Mouse (Mus musculus) embryonic facial prominence, embryonic 15.5 days (tissue): ENCODE results near the gene Ercc5. TPM values are rescaled to one million over a fixed set of nuclear protein-coding genes. Genes with fewer than 3 reads are reported as not detected.

ENCODE experiments used
- ATAC-seq: fragments of 200-750 bp; cut with Nextera tagmentation; 2 replicates; pipeline ENCODE4 v1.8.0; 2017; ENCODE audit warnings: low read depth, moderate TSS enrichment; ENCODE audit not compliant: insufficient number of reproducible peaks, low FRiP score, low TSS enrichment
- H3K27ac ChIP-seq: fragments of 300-500 bp; sonication (generic); replicated peaks from 2 replicates; pipeline ENCODE4 v1.5.1; 2015; ENCODE audit warnings: mild to moderate bottlenecking, inconsistent platforms
- H3K27me3 ChIP-seq: fragments of 300-500 bp; sonication (generic); 2 replicates; pipeline ENCODE4 v1.6.1; 2015; ENCODE audit warnings: inconsistent platforms
- H3K36me3 ChIP-seq: fragments of 300-500 bp; sonication (generic); 2 replicates; pipeline ENCODE4 v1.6.1; 2015; ENCODE audit warnings: mild to moderate bottlenecking, inconsistent platforms
- H3K4me1 ChIP-seq: fragments of 300-500 bp; sonication (generic); 2 replicates; pipeline ENCODE4 v1.6.1; 2015; ENCODE audit warnings: inconsistent platforms
- H3K4me2 ChIP-seq: fragments of 300-500 bp; sonication (generic); replicated peaks from 2 replicates; pipeline ENCODE4 v1.6.1; 2015; ENCODE audit warnings: mild to moderate bottlenecking, inconsistent platforms
- H3K4me3 ChIP-seq: fragments of 300-500 bp; sonication (generic); replicated peaks from 2 replicates; pipeline ENCODE4 v1.5.1; 2015; ENCODE audit warnings: mild to moderate bottlenecking, inconsistent platforms
- H3K9ac ChIP-seq: fragments of 300-500 bp; sonication (generic); 2 replicates; pipeline ENCODE4 v1.6.1; 2015; ENCODE audit warnings: inconsistent platforms
- H3K9me3 ChIP-seq: fragments of 300-500 bp; sonication (generic); replicated peaks from 2 replicates; pipeline ENCODE4 v1.6.1; 2016; ENCODE audit warnings: inconsistent platforms
- WGBS: fragments of 180-500 bp; shearing (Covaris S2); methylation state at CpG from one replicate; pipeline ENCODE4 v1.1.7; 2015; 5-methylcytosine and 5-hydroxymethylcytosine counted together
- polyA plus RNA-seq: library from polyadenylated mRNA; unstranded; fragments of >200 nt; fragmentation: Nextera tagmentation; extraction: Ambion mirVana; gene quantifications from 2 replicates; pipeline ENCODE4 v1.2.1, GENCODE M21; 2015

The Ercc5 gene
- polyA plus RNA-seq, 1 experiment from 2014 or later = 23.5 TPM

DNA sequence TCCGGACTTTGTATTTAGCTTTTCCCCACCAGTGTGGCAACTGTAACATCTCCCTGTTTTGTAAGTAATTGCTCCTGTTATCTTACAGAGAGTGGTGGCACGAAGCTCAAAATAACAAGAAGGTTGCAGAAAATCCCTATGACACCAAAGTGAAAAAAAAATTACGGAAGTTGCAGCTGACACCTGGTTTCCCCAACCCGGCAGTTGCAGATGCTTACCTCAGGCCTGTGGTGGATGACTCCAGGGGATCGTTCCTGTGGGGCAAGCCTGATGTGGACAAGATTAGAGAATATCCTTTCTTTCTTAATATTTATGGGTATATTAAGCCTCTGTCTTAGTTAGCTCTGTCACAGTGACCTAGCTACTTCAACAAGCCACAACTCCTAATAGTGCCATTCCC lies 30.5 kb downstream of the Ercc5 start:
- Histone ChIP-seq H3K27me3 (no peaks in the 10 kb centered on the region), H3K4me3 (no peak overlapping the region), H3K9ac (no peak overlapping the region), H3K4me2 (no peak overlapping the region), H3K4me1 (no peaks in the 10 kb centered on the region), H3K27ac (no peak overlapping the region), H3K36me3 (peaks cover 70% of the 10 kb centered on the region), H3K9me3 (no peaks in the 10 kb centered on the region)
- no peak for ATAC-seq
- WGBS = 93% methylated on average over 5 of the region's 5 CpGs

DNA sequence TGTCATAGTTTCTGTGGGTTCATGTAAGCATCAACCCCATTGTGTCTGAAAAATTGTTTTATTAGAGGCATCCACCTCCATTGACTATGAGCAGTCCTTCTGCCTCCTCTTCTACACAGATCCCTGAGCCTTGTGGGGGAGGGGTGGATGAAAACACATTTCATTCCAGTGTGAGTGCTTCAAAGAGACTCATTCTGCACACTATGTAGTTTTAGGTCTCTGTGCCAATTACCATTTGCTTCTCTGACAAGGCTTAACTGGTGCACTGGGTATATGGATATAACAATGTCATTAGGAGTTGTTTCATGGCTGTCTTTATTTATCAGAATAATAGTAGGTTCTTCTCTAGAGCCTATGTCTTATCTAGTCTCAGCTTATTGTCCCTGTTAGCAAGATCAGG lies 38.9 kb downstream of the Ercc5 start:
- Histone ChIP-seq H3K27me3 (no peaks in the 10 kb centered on the region), H3K9me3 (no peaks in the 10 kb centered on the region)

DNA sequence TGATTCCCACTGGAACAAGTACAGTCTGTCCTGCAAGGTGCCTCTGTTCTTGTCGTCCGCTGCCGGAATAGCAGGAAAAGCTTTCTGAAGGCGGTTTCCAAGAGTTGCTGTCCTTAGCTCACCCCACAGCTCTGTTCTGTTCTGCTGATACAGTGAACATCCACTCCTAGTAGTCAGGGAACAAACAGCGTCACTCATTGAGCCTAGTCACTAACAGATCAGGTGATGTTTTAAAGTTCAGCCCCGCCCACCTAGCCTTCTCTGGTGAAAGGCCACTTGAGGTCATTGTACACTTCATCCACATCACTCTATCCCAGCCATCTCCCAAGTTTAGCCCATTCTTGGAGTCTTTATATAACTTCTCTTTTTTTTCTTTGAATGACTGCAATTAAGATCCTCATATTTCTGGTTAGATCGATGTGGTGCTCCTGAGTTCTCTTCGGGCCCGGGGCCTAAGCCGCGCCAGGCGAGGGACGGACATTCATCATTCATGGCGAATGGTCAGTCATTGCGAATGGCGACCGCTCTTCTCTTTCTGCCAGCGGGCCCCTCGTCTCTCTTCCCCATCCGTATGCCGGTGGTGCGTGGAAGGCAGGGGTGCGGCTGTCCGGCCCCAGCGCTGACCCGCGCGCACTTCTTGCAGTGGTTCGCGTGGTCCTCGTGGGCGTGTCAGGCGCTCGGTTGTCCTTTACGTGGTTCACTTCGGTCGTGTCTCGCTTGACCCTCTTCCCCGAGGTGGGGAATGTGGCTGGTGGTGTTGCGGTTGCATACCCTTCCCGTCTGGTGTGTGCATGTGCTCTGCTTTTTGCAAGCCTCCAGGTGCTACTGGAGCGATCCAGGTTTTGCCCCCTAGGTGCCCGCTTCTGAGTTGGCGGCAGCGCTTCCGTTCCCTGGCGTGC lies 51.0 kb downstream of the Ercc5 start:
- Histone ChIP-seq H3K27me3 (no peaks in the 10 kb centered on the region), H3K27ac (no peak overlapping the region), H3K4me3 (peak overlapping the region; percentile 47), H3K9ac (0 out of 2 replicates have a peak overlapping the region, but pooled peaks have one; percentile 29), H3K36me3 (no peaks in the 10 kb centered on the region), H3K9me3 (no peaks in the 10 kb centered on the region), H3K4me1 (no peaks in the 10 kb centered on the region), H3K4me2 (peak overlapping the region; percentile 86)
- no peak for ATAC-seq
- WGBS = 10% methylated on average over 47 of the region's 47 CpGs

More for the DNA sequence above, 38.9 kb downstream of the Ercc5 start:
- Histone ChIP-seq H3K27ac (no peak overlapping the region), H3K4me3 (no peak overlapping the region), H3K4me1 (no peaks in the 10 kb centered on the region), H3K36me3 (0 out of 2 replicates have a peak, but pooled peaks cover 13% of the 10 kb centered on the region), H3K4me2 (no peak overlapping the region), H3K9ac (no peak overlapping the region)
- no peak for ATAC-seq

DNA sequence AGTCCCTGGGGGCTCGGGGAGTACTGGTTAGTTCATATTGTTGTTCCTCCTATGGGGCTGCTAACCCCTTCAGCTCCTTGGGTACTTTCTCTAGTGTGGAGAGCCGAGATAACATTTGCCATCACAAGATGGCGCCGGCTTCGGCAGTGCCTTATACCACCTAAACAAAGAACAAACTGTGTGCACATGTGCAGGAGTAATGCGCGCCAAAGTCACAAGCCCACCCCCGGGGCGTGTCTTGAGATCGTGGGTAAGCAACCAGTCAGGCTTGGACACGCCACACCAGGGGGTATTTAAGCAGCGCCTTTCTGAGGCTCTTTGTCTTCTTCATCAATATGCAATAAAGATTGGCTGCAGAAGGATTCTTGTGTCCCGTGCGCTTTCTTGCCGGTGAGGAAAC lies 55.3 kb downstream of the Ercc5 start:
- Histone ChIP-seq H3K27ac (no peak overlapping the region), H3K27me3 (no peaks in the 10 kb centered on the region), H3K4me2 (no peak overlapping the region), H3K4me3 (no peak overlapping the region), H3K9ac (no peak overlapping the region), H3K36me3 (no peaks in the 10 kb centered on the region), H3K4me1 (no peaks in the 10 kb centered on the region), H3K9me3 (no peaks in the 10 kb centered on the region)
- 84% methylated on average over 15 of the region's 15 CpGs for WGBS
- no peak for ATAC-seq

DNA sequence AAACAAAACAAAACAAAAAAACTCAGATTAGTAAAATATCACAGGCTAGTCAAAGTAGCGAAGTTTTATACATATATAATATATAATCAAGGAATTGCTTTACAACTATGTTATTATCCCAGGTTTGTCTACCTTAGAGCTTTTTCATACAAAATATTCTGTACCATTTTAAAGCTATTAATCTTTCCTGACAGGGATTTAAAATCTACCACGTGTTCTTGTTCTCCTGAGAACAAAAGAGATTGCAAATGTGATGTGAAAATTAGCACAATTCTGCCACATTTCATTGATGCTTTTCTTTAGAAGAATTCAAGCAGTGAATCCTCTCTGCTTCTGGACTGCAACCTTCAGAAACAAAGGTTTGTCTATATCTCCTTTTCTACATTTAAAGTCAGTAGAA lies 66.9 kb downstream of the Ercc5 start:
- 52% methylated on average over 2 of the region's 2 CpGs for WGBS
- Histone ChIP-seq H3K4me3 (no peak overlapping the region), H3K4me1 (no peaks in the 10 kb centered on the region), H3K27ac (no peak overlapping the region), H3K9ac (no peak overlapping the region), H3K27me3 (no peaks in the 10 kb centered on the region), H3K36me3 (no peaks in the 10 kb centered on the region), H3K9me3 (no peaks in the 10 kb centered on the region), H3K4me2 (no peak overlapping the region)
- ATAC-seq = no peak

DNA sequence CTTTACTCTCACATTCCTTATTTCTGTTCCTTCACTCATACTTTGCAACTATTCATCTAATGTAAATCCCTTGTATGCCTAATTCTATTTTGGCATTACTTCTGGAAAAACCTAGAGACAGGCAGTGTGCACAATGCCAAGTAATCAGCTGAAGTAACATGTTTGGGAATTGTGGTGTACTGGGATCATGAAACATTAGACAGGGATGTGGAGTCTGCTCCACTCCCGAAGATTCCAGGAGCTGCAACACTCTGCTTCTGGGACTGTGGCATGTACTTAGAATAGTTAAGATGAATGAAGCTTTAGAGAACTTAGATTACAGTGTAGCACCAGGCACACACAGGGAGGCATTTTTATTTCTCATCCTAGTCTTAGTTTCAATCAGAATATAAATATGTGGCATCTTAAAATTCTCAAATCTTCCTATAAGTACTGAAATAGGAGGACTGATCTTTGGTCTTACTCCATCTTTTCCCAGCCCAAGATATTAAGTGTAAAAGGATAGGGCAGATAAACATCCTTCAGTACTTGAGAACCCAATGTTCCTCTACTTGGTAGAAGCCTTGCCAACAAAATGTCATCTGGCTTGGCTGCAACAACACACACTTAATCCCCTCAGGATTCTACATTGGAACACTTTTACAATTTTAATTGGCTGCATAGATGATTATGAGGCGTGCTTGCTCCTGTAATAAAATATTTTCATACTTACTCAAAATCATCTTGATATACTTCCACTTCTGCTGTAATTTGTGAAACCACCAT lies 69.0 kb downstream of the Ercc5 start:
- Histone ChIP-seq H3K27ac (0 out of 2 replicates have a peak overlapping the region, but pooled peaks have one; percentile 13), H3K36me3 (no peaks in the 10 kb centered on the region), H3K4me1 (no peaks in the 10 kb centered on the region), H3K4me2 (no peak overlapping the region), H3K4me3 (no peak overlapping the region), H3K9me3 (no peaks in the 10 kb centered on the region), H3K27me3 (no peaks in the 10 kb centered on the region), H3K9ac (no peak overlapping the region)
- WGBS = 42% methylated on average over 2 of the region's 2 CpGs
- ATAC-seq = peak; percentile 65

DNA sequence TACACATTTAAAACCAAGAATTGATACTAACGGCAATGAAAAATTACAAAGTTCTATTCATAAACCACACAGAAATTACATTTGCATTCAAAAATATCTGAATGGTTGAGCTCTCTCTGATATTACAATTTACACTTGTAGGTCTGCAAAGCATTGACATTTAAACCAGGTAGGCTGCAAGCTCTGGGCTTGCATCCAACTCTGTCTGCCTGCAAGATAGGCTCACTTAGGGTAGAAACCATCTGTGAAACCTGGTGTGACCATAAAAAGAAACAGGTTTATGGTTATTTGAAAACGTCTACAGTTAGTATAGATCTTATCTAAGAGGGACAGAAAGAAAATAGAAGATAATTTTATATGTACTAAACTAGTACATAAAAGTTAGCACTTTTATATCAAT lies 69.6 kb downstream of the Ercc5 start:
- Histone ChIP-seq H3K4me2 (no peak overlapping the region), H3K9me3 (no peaks in the 10 kb centered on the region), H3K4me3 (no peak overlapping the region), H3K9ac (no peak overlapping the region), H3K27ac (no peak overlapping the region), H3K27me3 (no peaks in the 10 kb centered on the region), H3K4me1 (no peaks in the 10 kb centered on the region), H3K36me3 (no peaks in the 10 kb centered on the region)
- 45% methylated on average over 2 of the region's 2 CpGs for WGBS
- no peak for ATAC-seq

DNA sequence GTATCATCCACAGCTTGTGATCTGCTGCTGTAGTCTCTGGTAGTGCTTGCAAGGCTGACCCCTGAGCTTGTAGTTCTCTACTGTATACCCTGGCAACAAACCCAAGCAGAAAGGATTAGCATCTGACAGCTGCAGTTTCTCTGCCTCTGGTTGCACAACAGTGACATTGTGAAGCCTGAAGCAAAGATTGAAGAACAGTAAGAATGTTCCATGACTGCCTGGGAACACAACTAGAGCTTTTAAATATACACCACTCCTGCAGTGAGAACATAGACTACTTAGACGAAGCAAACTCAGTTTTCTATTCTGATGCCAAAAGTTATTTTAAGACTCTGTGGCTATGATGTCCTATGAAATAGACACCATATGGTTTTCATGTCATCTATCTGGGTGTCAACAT lies 71.3 kb downstream of the Ercc5 start, which contains the start of gene Mettl21e:
Gene Mettl21e (minus strand): TSS at position 86 of the 400 bp plus-strand sequence.
- Histone ChIP-seq H3K36me3 (no peaks in the 10 kb centered on the region), H3K9ac (no peak within 1 kb of the TSS), H3K4me1 (no peaks in the 10 kb centered on the region), H3K27ac (no peak within 1 kb of the TSS), H3K9me3 (no peaks in the 10 kb centered on the region), H3K27me3 (no peaks in the 10 kb centered on the region), H3K4me3 (no peak within 1 kb of the TSS), H3K4me2 (no peak within 1 kb of the TSS)
- ATAC-seq = peak; percentile 15; the same call in 1 of the 2 replicates
- 25% methylated on average over 1 of the region's 1 CpGs for whole genome bisulfite sequencing

DNA sequence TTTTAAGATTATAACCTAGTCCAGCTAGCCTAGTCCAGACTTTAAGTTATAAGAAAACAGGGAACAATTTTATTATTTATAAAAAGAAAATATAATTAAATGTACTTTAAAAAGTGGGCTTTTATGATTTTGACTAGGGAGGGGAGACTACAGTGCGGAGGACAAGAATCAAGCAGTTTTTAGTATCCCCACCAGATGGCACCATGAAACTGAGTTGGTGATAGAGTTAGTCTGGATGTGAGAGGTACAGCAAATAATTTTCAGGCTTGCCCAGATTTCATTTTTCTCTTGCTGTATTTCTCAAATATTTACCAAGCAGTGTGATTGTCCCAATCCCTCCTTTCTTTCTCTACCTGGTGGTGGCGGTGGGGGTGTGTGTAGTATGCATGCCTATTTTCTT lies 81.5 kb downstream of the Ercc5 start:
- Histone ChIP-seq H3K4me3 (no peak overlapping the region), H3K4me2 (no peak overlapping the region), H3K27ac (no peak overlapping the region), H3K9me3 (no peaks in the 10 kb centered on the region), H3K36me3 (no peaks in the 10 kb centered on the region), H3K4me1 (no peaks in the 10 kb centered on the region), H3K9ac (no peak overlapping the region), H3K27me3 (no peaks in the 10 kb centered on the region)
- no peak for ATAC-seq
- 49% methylated on average over 2 of the region's 2 CpGs for WGBS
